Mouse (Mus musculus): ENCODE measurements around the gene Gif. TPM values are rescaled to one million over a fixed set of nuclear protein-coding genes. Genes with fewer than 3 reads are reported as not detected.

The Gif gene
- total RNA-seq, 2 experiments from 2014 or later, result not detected

- DNase-seq, result no peak
Measured at GRCm38 (mm10) chr19:11794447-11794846, 47.1 kb downstream of the Gif start.

GRCm38 (mm10) chr19:11800531-11801315, 53.4 kb downstream of the Gif start:
- no peak for DNase-seq

- DNase-seq, result no peak
Measured at GRCm38 (mm10) chr19:11804423-11804822, 57.1 kb downstream of the Gif start.

GRCm38 (mm10) chr19:11807251-11807650, 59.9 kb downstream of the Gif start:
- no peak for DNase-seq

- DNase-seq, result no peak
Measured at GRCm38 (mm10) chr19:11807822-11808221, 60.5 kb downstream of the Gif start.

- DNase-seq, result no peak
Measured at GRCm38 (mm10) chr19:11808452-11808851, 61.1 kb downstream of the Gif start.

- DNase-seq, result no peak
Measured at GRCm38 (mm10) chr19:11810003-11810758, 62.8 kb downstream of the Gif start.

GRCm38 (mm10) chr19:11810856-11811255, 63.5 kb downstream of the Gif start:
- peak; percentile 13 to 38 for DNase-seq

- DNase-seq, result peak; percentile 13 to 15
Measured at GRCm38 (mm10) chr19:11811688-11812365, 64.5 kb downstream of the Gif start.

Other genes starting within 250 kb of the Gif start
- gene Ms4a6b, start 231.0 kb upstream of the Gif start, total RNA-seq (2021), result 10 to 100 TPM in 1 of 2 experiments, 1 to 10 TPM in 1; 6.5 to 10.9 TPM
- gene Ms4a4d, start 210.8 kb upstream of the Gif start, total RNA-seq (2021), result 1 to 10 TPM; 2.3 to 3.4 TPM
- 1 to 10 TPM; 3.2 to 5.8 TPM for gene Ms4a6d, start 142.7 kb upstream of the Gif start, total RNA-seq (2021)
- not detected for gene Ms4a2, start 123.8 kb upstream of the Gif start, total RNA-seq (2021)
- not detected for gene Ms4a3, start 106.7 kb upstream of the Gif start, total RNA-seq (2021)
- under 1 TPM in 1 of 2 experiments, not detected in 1; 0.92 TPM for gene Oosp2, start 87.0 kb upstream of the Gif start, total RNA-seq (2021)
- gene Oosp1, start 56.4 kb upstream of the Gif start, total RNA-seq (2021), result 1 to 10 TPM in 1 of 2 experiments, not detected in 1; 4.7 TPM
- gene Oosp3, start 50.5 kb upstream of the Gif start, total RNA-seq (2021), result not detected
- gene Mrpl16, start 22.8 kb downstream of the Gif start, total RNA-seq (2021), result 10 to 100 TPM; 63.8 to 67.8 TPM
- 1 to 10 TPM; 8.4 to 9.2 TPM for gene Stx3, start 71.8 kb downstream of the Gif start, total RNA-seq (2021)
- not detected for gene Olfr1417, start 91.7 kb downstream of the Gif start, total RNA-seq (2021)
- gene Olfr1418, start 113.5 kb downstream of the Gif start, total RNA-seq (2021), result not detected
- not detected for gene Olfr1419, start 127.6 kb downstream of the Gif start, total RNA-seq (2021)
- not detected for gene Olfr1420, start 139.0 kb downstream of the Gif start, total RNA-seq (2021)
- 10 to 100 TPM; 25.0 to 28.2 TPM for gene Patl1, start 164.8 kb downstream of the Gif start, total RNA-seq (2021)
- gene Osbp, start 218.4 kb downstream of the Gif start, total RNA-seq (2021), result 100 to 1,000 TPM in 1 of 2 experiments, 10 to 100 TPM in 1; 81.5 to 117 TPM